ENCODE assay signal across 20 mouse cellular contexts in the genomic region with DNA sequence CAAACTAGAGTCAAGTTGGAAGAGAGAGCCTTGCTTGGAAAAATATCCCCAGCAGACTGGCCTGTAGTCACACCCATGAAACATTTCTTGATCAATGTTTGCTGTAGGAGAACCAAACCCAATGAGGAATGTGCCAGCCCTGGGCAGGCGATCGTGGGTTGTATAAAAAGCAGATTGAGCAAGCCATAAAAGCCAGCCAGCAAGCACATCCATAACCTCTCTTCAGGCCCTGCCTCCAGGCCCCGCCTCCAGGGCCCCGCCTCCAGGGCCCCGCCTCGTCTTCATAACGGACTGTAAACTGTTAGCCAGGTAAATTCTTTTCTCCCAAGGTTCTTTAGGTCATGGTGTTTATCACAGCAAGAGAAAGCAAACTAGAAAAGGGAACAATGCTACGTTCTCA. TPM values are rescaled to one million over a fixed set of nuclear protein-coding genes. Genes with fewer than 3 reads are reported as not detected.
DNase-seq lines count a peak whose midpoint lies in the region; ATAC-seq lines count a peak whose summit lies in the region.
"Had no signal": no experiment of that assay in that cellular context is flagged by ENCODE, and none has a peak within 500 bp of the region (broad histone marks: within the 10 kb centered on the region; RNA-seq: fewer than 3 reads in every experiment).

No protein-coding gene starts in this region.

- no peak overlapping the region for H3K27ac ChIP-seq in liver, embryonic 12.5 days
- H3K27ac ChIP-seq: heart, embryonic 10.5 days; neural tube, embryonic 13.5 days had no signal

- no peak overlapping the region for H3K4me2 ChIP-seq in liver, embryonic 12.5 days
- H3K4me2 ChIP-seq: lung, embryonic 14.5 days; neural tube, embryonic 13.5 days had no signal

- H3K4me3 ChIP-seq in liver, embryonic 12.5 days = no peak overlapping the region
- H3K4me3 ChIP-seq: erythroblast, embryonic 14.5 days; heart, embryonic 10.5 days; neural tube, embryonic 13.5 days had no signal

- peaks cover 19% of the 10 kb centered on the region for H3K4me1 ChIP-seq in liver, embryonic 12.5 days

- H3K9ac ChIP-seq in liver, embryonic 12.5 days = no peak overlapping the region
- H3K9ac ChIP-seq: forebrain, postnatal 0 days; lung, embryonic 14.5 days; neural tube, embryonic 13.5 days had no signal

- peak; percentile 63 for DNase-seq in adrenal gland, postnatal 14 days
- no peak for DNase-seq in adrenal gland, adult 8-10 months
- DNase-seq in liver = peak; percentile 42
- peak; percentile 52 for DNase-seq in lung, postnatal 10 days
- no peak for DNase-seq in testis, postnatal 14 days (ENCODE audit: low spot score)
- no peak for DNase-seq in cerebellum, adult 11-12 months
- DNase-seq: forebrain, postnatal 0 days; layer of hippocampus, postnatal 36 days; lung, embryonic 14.5 days had no signal

- H3K27me3 ChIP-seq in liver, embryonic 12.5 days (replicated peaks) = no peaks in the 10 kb centered on the region
- H3K27me3 ChIP-seq: neural tube, embryonic 13.5 days had no signal

- peaks cover 94% of the 10 kb centered on the region for H3K36me3 ChIP-seq in liver, embryonic 12.5 days

- no peak for ATAC-seq in liver, embryonic 12.5 days
- peak; percentile 54; the same call in 1 of the 2 replicates for ATAC-seq in erythroblast, adult 5-6 weeks (replicated peaks; ENCODE audit: low FRiP score, poor library complexity, severe bottlenecking)
- ATAC-seq: forebrain, postnatal 0 days; hindbrain, embryonic 16.5 days had no signal

- no peaks in the 10 kb centered on the region for H3K9me3 ChIP-seq in liver, embryonic 12.5 days (replicated peaks)
- H3K9me3 ChIP-seq: heart, embryonic 10.5 days; neural tube, embryonic 13.5 days had no signal

- 76% methylated on average over 8 of the region's 8 CpGs for WGBS in liver, embryonic 12.5 days (ENCODE audit: insufficient replicate concordance)

RNA-seq across cellular contexts. Expression of gene Pacs1, which starts 5.5 kb away (rescaled TPM):
- total RNA-seq in adrenal gland, postnatal 14 days (2021) = 20.4 and 25.5 TPM in 2 replicates
- 10 to 100 TPM; 23.9 to 35.0 (median 29.7) TPM for total RNA-seq in adrenal gland, adult 8-10 months (2022)
- 17.2 and 19.7 TPM in 2 replicates for polyA plus RNA-seq in liver, embryonic 12.5 days (2016; fragmentation: Nextera tagmentation; extraction: Ambion mirVana)
- total RNA-seq in erythroblast, adult 5-6 weeks (2015; ENCODE audit: low replicate concordance) = 7.7 and 8.1 TPM in 2 replicates
- total RNA-seq in erythroblast, adult 5-6 weeks (2017; ENCODE audit: low replicate concordance) = 5.3 and 7.0 TPM in 2 replicates

RNA-seq across cellular contexts. Expression of gene Sf3b2, which starts 16.9 kb away (rescaled TPM):
- total RNA-seq in adrenal gland, postnatal 14 days (2021) = 167 and 170 TPM in 2 replicates
- 100 to 1,000 TPM; 179 to 198 (median 191) TPM for total RNA-seq in adrenal gland, adult 8-10 months (2022)
- 183 and 187 TPM in 2 replicates for polyA plus RNA-seq in liver, embryonic 12.5 days (2016; fragmentation: Nextera tagmentation; extraction: Ambion mirVana)
- total RNA-seq in erythroblast, adult 5-6 weeks (2015; ENCODE audit: low replicate concordance) = 38.5 and 55.0 TPM in 2 replicates
- total RNA-seq in erythroblast, adult 5-6 weeks (2017; ENCODE audit: low replicate concordance) = 59.6 and 76.3 TPM in 2 replicates

RNA-seq across cellular contexts. Expression of gene Gal3st3, which starts 19.8 kb away (rescaled TPM):
- total RNA-seq in adrenal gland, postnatal 14 days (2021) = 0.22 and 0.49 TPM in 2 replicates
- under 1 TPM; 0.09 to 0.62 (median 0.30) TPM for total RNA-seq in adrenal gland, adult 8-10 months (2022)
- 0.29 and 0.54 TPM in 2 replicates for polyA plus RNA-seq in liver, embryonic 12.5 days (2016; fragmentation: Nextera tagmentation; extraction: Ambion mirVana)
- not detected in 2 replicates for total RNA-seq in erythroblast, adult 5-6 weeks (2015; ENCODE audit: low replicate concordance)
- total RNA-seq in erythroblast, adult 5-6 weeks (2017; ENCODE audit: low replicate concordance) = not detected in 2 replicates
- total RNA-seq: megakaryocyte-erythroid progenitor cell, adult 5-6 weeks had no signal
- polyA plus RNA-seq: erythroblast, embryonic 14.5 days had no signal

RNA-seq across cellular contexts. Expression of gene Catsper1, which starts 57.2 kb away (rescaled TPM):
- not detected in 2 replicates for total RNA-seq in adrenal gland, postnatal 14 days (2021)
- total RNA-seq in adrenal gland, adult 8-10 months (2022) = not detected
- not detected in 2 replicates for polyA plus RNA-seq in liver, embryonic 12.5 days (2016; fragmentation: Nextera tagmentation; extraction: Ambion mirVana)
- not detected in 2 replicates for total RNA-seq in erythroblast, adult 5-6 weeks (2015; ENCODE audit: low replicate concordance)
- total RNA-seq in erythroblast, adult 5-6 weeks (2017; ENCODE audit: low replicate concordance) = not detected in 2 replicates
- total RNA-seq: forebrain, postnatal 0 days; gastrocnemius, adult 8-10 months; heart, postnatal 25 days; layer of hippocampus, postnatal 36 days; megakaryocyte-erythroid progenitor cell, adult 5-6 weeks had no signal
- polyA plus RNA-seq: erythroblast, embryonic 14.5 days; forebrain, postnatal 0 days; heart, embryonic 10.5 days; hindbrain, embryonic 16.5 days; limb, embryonic 11.5 days; lung, embryonic 14.5 days; neural tube, embryonic 13.5 days; stomach, embryonic 14.5 days had no signal

Comparison
In these comparisons a context has a peak if more than half of its experiments do, and no peak if none do; other contexts are left out.
1. DNase-seq: peak in adrenal gland, postnatal 14 days (single experiment), liver (single experiment) and lung, postnatal 10 days (single experiment); none in adrenal gland, adult 8-10 months (single experiment), testis, postnatal 14 days (single experiment) and cerebellum, adult 11-12 months (single experiment).